8 mouse cellular contexts compared by ENCODE assay signal in the genomic region with DNA sequence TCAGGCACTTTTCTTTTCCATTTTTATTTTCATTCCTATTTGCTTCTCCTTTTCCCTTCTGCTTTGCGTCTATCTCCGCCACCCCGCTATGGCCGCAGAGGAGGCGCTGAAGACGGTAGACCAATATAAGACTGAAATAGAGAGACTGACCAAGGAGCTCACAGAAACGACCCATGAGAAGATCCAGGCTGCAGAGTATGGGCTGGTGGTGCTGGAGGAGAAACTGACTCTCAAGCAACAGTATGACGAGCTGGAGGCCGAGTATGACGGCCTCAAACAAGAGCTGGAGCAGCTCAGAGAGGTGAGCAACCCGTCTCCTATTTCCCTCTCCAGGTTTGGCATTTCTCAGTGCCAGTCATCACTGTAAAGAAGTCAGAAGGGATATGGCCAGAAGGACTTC. TPM values are rescaled to one million over a fixed set of nuclear protein-coding genes. Genes with fewer than 3 reads are reported as not detected.
DNase-seq lines count a peak whose midpoint lies in the region; ATAC-seq and TF ChIP-seq lines count a peak whose summit lies in the region.

No protein-coding gene starts in this region.

- DNase-seq in neural tube, embryonic 11.5 days (ENCODE audit: low spot score), result no peak
- no peak for DNase-seq in neural tube, embryonic 10.5 days (ENCODE audit: extremely low spot score, low spot score)
- DNase-seq in hindbrain, postnatal 0 days (ENCODE audit: low spot score), result peak; percentile 49
- no peak for DNase-seq in thymus, postnatal 4 days

- 0% methylated on average over 11 of the region's 11 CpGs for WGBS in neural tube, embryonic 11.5 days
- 1% methylated on average over 11 of the region's 11 CpGs for WGBS in bone marrow, adult 2 months
- under 1% methylated on average over 11 of the region's 11 CpGs for WGBS in hindbrain, postnatal 0 days
- under 1% methylated on average over 11 of the region's 11 CpGs for WGBS in limb, embryonic 12.5 days
- WGBS in neural tube, embryonic 13.5 days, result under 1% methylated on average over 11 of the region's 11 CpGs

- peak overlapping the region; percentile 78 for H3K9ac ChIP-seq in neural tube, embryonic 11.5 days (ENCODE audit: low read length)
- peak overlapping the region; percentile 91 for H3K9ac ChIP-seq in hindbrain, postnatal 0 days (replicated peaks; ENCODE audit: low read length)
- peak overlapping the region; percentile 63 for H3K9ac ChIP-seq in limb, embryonic 12.5 days (replicated peaks)
- peak overlapping the region; percentile 85 for H3K9ac ChIP-seq in neural tube, embryonic 13.5 days

- H3K27ac ChIP-seq in neural tube, embryonic 11.5 days (ENCODE audit: low read depth, low read length), result peak overlapping the region; percentile 83
- H3K27ac ChIP-seq in bone marrow, adult 2 months (ENCODE audit: control insufficient read depth, insufficient read depth, low read depth, low read length, poor library complexity), result no peak overlapping the region
- no peak overlapping the region for H3K27ac ChIP-seq in embryonic fibroblast, embryonic 13.5 days (ENCODE audit: insufficient read depth, low read length)
- H3K27ac ChIP-seq in hindbrain, postnatal 0 days, result peak overlapping the region; percentile 94
- H3K27ac ChIP-seq in limb, embryonic 12.5 days, result no peak overlapping the region
- peak overlapping the region; percentile 94 for H3K27ac ChIP-seq in neural tube, embryonic 13.5 days (replicated peaks)

- no peaks in the 10 kb centered on the region for H3K27me3 ChIP-seq in neural tube, embryonic 11.5 days (ENCODE audit: control insufficient read depth, insufficient read depth, low read length)
- no peaks in the 10 kb centered on the region for H3K27me3 ChIP-seq in hindbrain, postnatal 0 days (ENCODE audit: insufficient read depth, low read length)
- no peaks in the 10 kb centered on the region for H3K27me3 ChIP-seq in limb, embryonic 12.5 days
- H3K27me3 ChIP-seq in neural tube, embryonic 13.5 days, result no peaks in the 10 kb centered on the region

- TF ChIP-seq POLR2A in bone marrow, adult 2 months (IDR thresholded peaks at IDR 0.05; ENCODE audit: borderline replicate concordance, control insufficient read depth, low read depth, low read length), result no peak
- TF ChIP-seq POLR2A in embryonic fibroblast, embryonic 13.5 days (IDR thresholded peaks at IDR 0.05; ENCODE audit: low read depth, low read length), result no peak

- H3K4me3 ChIP-seq in neural tube, embryonic 11.5 days (ENCODE audit: low read depth, low read length), result peak overlapping the region; percentile 74
- H3K4me3 ChIP-seq in bone marrow, adult 2 months (replicated peaks; ENCODE audit: control insufficient read depth, low read depth, low read length), result peak overlapping the region; percentile 66
- H3K4me3 ChIP-seq in embryonic fibroblast, embryonic 13.5 days (ENCODE audit: insufficient read depth, low read length), result peak overlapping the region; percentile 55
- H3K4me3 ChIP-seq in hindbrain, postnatal 0 days (ENCODE audit: low read length), result peak overlapping the region; percentile 63
- H3K4me3 ChIP-seq in limb, embryonic 12.5 days (replicated peaks), result peak overlapping the region; percentile 71
- peak overlapping the region; percentile 79 for H3K4me3 ChIP-seq in neural tube, embryonic 13.5 days

- H3K9me3 ChIP-seq in neural tube, embryonic 11.5 days (ENCODE audit: control insufficient read depth, low read length), result no peaks in the 10 kb centered on the region
- H3K9me3 ChIP-seq in hindbrain, postnatal 0 days (ENCODE audit: low read length), result no peaks in the 10 kb centered on the region
- H3K9me3 ChIP-seq in limb, embryonic 12.5 days, result no peaks in the 10 kb centered on the region
- no peaks in the 10 kb centered on the region for H3K9me3 ChIP-seq in neural tube, embryonic 13.5 days

- ATAC-seq in neural tube, embryonic 11.5 days (ENCODE audit: insufficient read depth, low FRiP score, low TSS enrichment), result peak; percentile 45
- ATAC-seq in hindbrain, postnatal 0 days, result peak; percentile 43
- ATAC-seq in limb, embryonic 12.5 days (ENCODE audit: insufficient number of reproducible peaks, insufficient read depth, low FRiP score, low TSS enrichment, low read depth), result 0 out of 2 replicates have a peak, but pooled peaks have one; percentile 8
- ATAC-seq in neural tube, embryonic 13.5 days (ENCODE audit: low read depth), result peak; percentile 69

- TF ChIP-seq CTCF in bone marrow, adult 2 months (IDR thresholded peaks at IDR 0.05; ENCODE audit: control insufficient read depth, insufficient read depth, low read length), result no peak
- no peak for TF ChIP-seq CTCF in embryonic fibroblast, embryonic 13.5 days (IDR thresholded peaks at IDR 0.05; ENCODE audit: borderline replicate concordance, insufficient read depth, low read length)
- TF ChIP-seq CTCF in hindbrain, postnatal 0 days (IDR thresholded peaks at IDR 0.05; ENCODE audit: low read depth), result no peak

- no peaks in the 10 kb centered on the region for H3K36me3 ChIP-seq in neural tube, embryonic 11.5 days (ENCODE audit: control insufficient read depth, insufficient read depth, low read length)
- H3K36me3 ChIP-seq in hindbrain, postnatal 0 days (ENCODE audit: insufficient read depth, low read length), result no peaks in the 10 kb centered on the region
- no peaks in the 10 kb centered on the region for H3K36me3 ChIP-seq in limb, embryonic 12.5 days
- no peaks in the 10 kb centered on the region for H3K36me3 ChIP-seq in neural tube, embryonic 13.5 days

- H3K4me1 ChIP-seq in neural tube, embryonic 11.5 days (ENCODE audit: control insufficient read depth, insufficient read depth, low read length), result no peaks in the 10 kb centered on the region
- no peaks in the 10 kb centered on the region; the same call in 1 of the 2 replicates for H3K4me1 ChIP-seq in bone marrow, adult 2 months (ENCODE audit: control insufficient read depth, insufficient read depth, low read length)
- H3K4me1 ChIP-seq in embryonic fibroblast, embryonic 13.5 days (ENCODE audit: control insufficient read depth, insufficient read depth, low read length), result 0 out of 2 replicates have a peak, but pooled peaks cover 2% of the 10 kb centered on the region
- H3K4me1 ChIP-seq in hindbrain, postnatal 0 days (ENCODE audit: insufficient read depth, low read length), result no peaks in the 10 kb centered on the region
- H3K4me1 ChIP-seq in limb, embryonic 12.5 days (replicated peaks), result 0 out of 2 replicates have a peak, but pooled peaks cover 4% of the 10 kb centered on the region
- H3K4me1 ChIP-seq in neural tube, embryonic 13.5 days (replicated peaks), result peaks cover 15% of the 10 kb centered on the region

- H3K4me2 ChIP-seq in neural tube, embryonic 11.5 days (ENCODE audit: low read depth), result peak overlapping the region; percentile 68
- H3K4me2 ChIP-seq in hindbrain, postnatal 0 days (ENCODE audit: low read depth, low read length), result peak overlapping the region; percentile 83
- peak overlapping the region; percentile 81 for H3K4me2 ChIP-seq in limb, embryonic 12.5 days
- H3K4me2 ChIP-seq in neural tube, embryonic 13.5 days, result peak overlapping the region; percentile 77

RNA-seq across cellular contexts. Expression of a gene that starts 0.7 kb away (rescaled TPM):
- 14.0 and 17.8 TPM in 2 replicates for polyA plus RNA-seq in neural tube, embryonic 11.5 days (2014; fragmentation: Nextera tagmentation; extraction: Ambion mirVana)
- polyA plus RNA-seq in bone marrow, adult 2 months (2011; ENCODE audit: insufficient read depth, insufficient read length, low replicate concordance, missing spikeins), result 1.1 and 1.2 TPM in 2 replicates
- 2.9 and 3.3 TPM in 2 replicates for polyA plus RNA-seq in embryonic fibroblast, embryonic 13.5 days (2011; ENCODE audit: insufficient read length, low read depth, missing spikeins)
- 33.0 and 38.3 TPM in 2 replicates for total RNA-seq in hindbrain, postnatal 0 days (2014; rRNA removed)
- 37.1 and 39.2 TPM in 2 replicates for polyA plus RNA-seq in hindbrain, postnatal 0 days (2015; fragmentation: Nextera tagmentation; extraction: Ambion mirVana)
- 5.2 and 7.2 TPM in 2 replicates for polyA plus RNA-seq in limb, embryonic 12.5 days (2016; fragmentation: Nextera tagmentation; extraction: Ambion mirVana)
- 36.4 and 37.6 TPM in 2 replicates for polyA plus RNA-seq in neural tube, embryonic 13.5 days (2015; fragmentation: Nextera tagmentation; extraction: Ambion mirVana)

Comparison
In these comparisons a context has a peak if more than half of its experiments do, and no peak if none do; other contexts are left out.
1. ATAC-seq: peak in every context shown above with its lines; median percentile 69 in neural tube, embryonic 13.5 days; 45 in neural tube, embryonic 11.5 days; 43 in hindbrain, postnatal 0 days; 8 in limb, embryonic 12.5 days.
2. H3K27ac ChIP-seq: peak in neural tube, embryonic 11.5 days (single experiment), hindbrain, postnatal 0 days (single experiment) and neural tube, embryonic 13.5 days (single experiment); none in bone marrow, adult 2 months (single experiment), embryonic fibroblast, embryonic 13.5 days (single experiment) and limb, embryonic 12.5 days (single experiment).
3. Peak in every context shown above with its lines, with median percentiles within 50 percentile points of each other: H3K4me2 ChIP-seq, H3K4me3 ChIP-seq and H3K9ac ChIP-seq.